Mouse (Mus musculus) megakaryocyte, embryonic 14.5 days (primary cell): Measurements from ENCODE around the gene Adss. TPM values are rescaled to one million over a fixed set of nuclear protein-coding genes. Genes with fewer than 3 reads are reported as not detected.
"Not testable (repeated sequence)": the region's sequence is repeated elsewhere in the genome, so short reads cannot be mapped to it uniquely, and the experiment has no call there.

Experiments
- H3K27me3 ChIP-seq: replicated peaks from 2 replicates; pipeline ENCODE3; 2012; ENCODE audit warnings: inconsistent platforms
- H3K36me3 ChIP-seq: replicated peaks from 2 replicates; pipeline ENCODE3; 2012; ENCODE audit warnings: low read length, inconsistent platforms, mixed read lengths
- H3K4me1 ChIP-seq: 2 replicates; pipeline ENCODE4 v1.6.1; 2012; ENCODE audit warnings: inconsistent platforms
- H3K4me3 ChIP-seq: replicated peaks from 2 replicates; pipeline ENCODE3; 2012; ENCODE audit warnings: moderate library complexity, mild to moderate bottlenecking, inconsistent platforms
- H3K9me3 ChIP-seq: 2 replicates; pipeline ENCODE4 v1.6.1; 2012; ENCODE audit warnings: inconsistent platforms
- FLI1 ChIP-seq: IDR thresholded peaks from 2 replicates; pipeline ENCODE4 v1.6.1; 2012; ENCODE audit warnings: low read length, inconsistent platforms, mixed read lengths
- GATA1 ChIP-seq: IDR thresholded peaks from 3 replicates; pipeline ENCODE4 v1.6.1; 2012; ENCODE audit warnings: mixed read lengths, low read length, inconsistent platforms, borderline replicate concordance
- polyA plus RNA-seq: library from polyadenylated mRNA; stranded (reverse); fragments of >175 nt; gene quantifications from 2 replicates; pipeline ENCODE4 v1.2.3, GENCODE M21; 2012; ENCODE audit warnings: low replicate concordance; ENCODE audit not compliant: insufficient read depth

The Adss gene
- 14.5 and 14.8 TPM in 2 replicates for polyA plus RNA-seq

DNA sequence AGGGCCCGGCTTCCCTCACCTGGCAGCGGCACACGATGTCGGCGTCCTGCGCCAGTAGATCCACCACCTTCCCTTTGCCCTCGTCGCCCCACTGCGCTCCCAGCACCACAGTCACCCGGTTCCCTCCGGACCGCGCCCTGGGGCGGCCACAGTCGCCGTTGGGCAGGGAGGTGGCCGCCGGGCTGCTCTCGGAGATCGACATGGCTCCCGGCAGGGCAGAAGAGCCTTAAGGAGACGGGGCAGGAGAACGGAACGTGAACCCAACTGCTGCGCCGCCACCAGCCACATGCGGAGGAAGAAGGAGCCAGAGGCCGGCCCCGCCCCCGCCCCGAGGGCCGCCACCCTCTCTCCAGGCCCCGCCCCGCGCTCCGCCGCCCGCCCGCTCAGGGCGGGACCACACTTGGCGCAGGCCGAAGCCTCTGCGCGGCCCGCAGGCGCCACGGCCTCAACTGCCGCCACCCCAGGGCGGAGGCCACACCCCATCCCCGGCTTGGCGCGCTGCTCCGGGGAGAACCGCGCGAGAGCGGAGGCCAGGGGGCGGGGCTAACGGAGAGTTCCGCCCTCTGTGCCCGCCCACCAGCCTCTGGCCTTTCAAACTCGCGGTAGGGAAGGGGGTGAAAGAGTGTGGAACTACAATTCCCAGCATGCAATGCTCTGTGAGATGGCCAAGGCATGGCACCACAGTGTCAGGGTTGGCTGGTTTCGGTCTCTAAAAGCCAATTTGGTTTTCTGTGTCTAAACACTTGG lies at the start of gene Adss:
TSS of gene Adss (minus strand) at position 319 of the 747 bp plus-strand sequence.
- Histone ChIP-seq H3K9me3 (no peaks in the 10 kb centered on the region), H3K36me3 (no peaks in the 10 kb centered on the region), H3K4me3 (peak within 1 kb of the TSS; percentile 100), H3K4me1 (peaks cover 34% of the 10 kb centered on the region), H3K27me3 (no peaks in the 10 kb centered on the region)
- TF ChIP-seq GATA1 (no peak), FLI1 (no peak)

DNA sequence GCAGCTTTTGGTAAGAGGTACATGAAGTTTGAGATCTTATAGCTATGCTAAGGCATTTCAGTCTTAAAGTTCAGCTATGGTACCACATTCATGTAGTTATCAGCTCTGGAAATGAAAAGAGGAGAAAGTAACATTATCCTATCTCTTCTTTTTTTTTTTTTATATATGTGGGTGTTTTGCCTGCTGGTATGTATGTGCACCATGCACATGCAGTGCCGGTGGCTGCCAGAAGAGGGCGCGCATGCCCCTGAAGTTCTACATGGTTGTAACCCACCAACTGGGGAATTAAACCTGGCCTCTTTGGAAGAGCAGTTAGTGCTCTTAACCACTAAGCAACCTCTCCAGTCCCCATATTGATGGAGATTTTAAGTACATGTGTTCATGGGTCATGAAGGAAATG lies 49.5 kb upstream of the Adss start:
- not testable (repeated sequence) for H3K4me3 ChIP-seq, H3K4me1 ChIP-seq, H3K27me3 ChIP-seq, H3K9me3 ChIP-seq, H3K36me3 ChIP-seq

DNA sequence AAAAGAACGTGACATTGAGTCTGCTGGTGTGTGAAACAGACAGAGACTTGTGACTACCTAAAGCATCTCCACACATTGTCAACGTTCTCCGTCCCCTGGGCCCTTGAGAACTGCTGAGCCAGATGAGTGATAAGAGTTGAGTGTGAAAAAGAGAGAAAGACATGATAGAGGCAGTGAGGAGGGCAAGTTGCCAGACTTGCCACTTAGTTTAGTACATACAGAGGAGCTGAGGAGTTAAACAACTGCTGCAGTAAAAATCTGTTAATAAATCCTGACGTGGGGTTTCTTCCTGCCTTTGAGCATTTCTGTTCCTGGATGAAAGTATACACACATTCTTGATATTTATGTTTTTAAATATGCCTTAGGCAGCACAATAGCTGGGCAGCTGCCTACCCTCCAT lies 31.5 kb upstream of the Adss start:
- not testable (repeated sequence) for H3K4me1 ChIP-seq, H3K36me3 ChIP-seq, H3K27me3 ChIP-seq, H3K9me3 ChIP-seq, H3K4me3 ChIP-seq

DNA sequence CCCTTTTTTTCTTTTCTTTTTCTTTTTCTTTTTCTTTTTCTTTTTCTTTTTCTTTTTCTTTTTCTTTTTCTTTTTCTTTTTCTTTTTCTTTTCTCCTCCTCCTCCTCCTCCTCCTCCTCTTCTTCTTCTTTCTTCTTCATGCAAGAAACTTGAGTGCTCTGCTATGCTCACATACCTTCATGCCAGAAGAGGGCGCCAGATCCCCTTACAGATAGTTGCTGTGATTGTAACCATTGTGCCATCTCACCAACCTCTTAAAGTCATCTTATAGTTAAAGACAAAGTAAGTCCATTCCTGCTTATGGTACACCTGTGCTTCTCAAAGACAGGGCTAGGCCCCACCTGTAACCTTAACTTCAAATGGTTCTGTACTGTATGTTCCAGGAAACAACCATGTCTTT lies 10.5 kb upstream of the Adss start:
- not testable (repeated sequence) for H3K4me1 ChIP-seq, H3K9me3 ChIP-seq, H3K36me3 ChIP-seq, H3K27me3 ChIP-seq, H3K4me3 ChIP-seq

DNA sequence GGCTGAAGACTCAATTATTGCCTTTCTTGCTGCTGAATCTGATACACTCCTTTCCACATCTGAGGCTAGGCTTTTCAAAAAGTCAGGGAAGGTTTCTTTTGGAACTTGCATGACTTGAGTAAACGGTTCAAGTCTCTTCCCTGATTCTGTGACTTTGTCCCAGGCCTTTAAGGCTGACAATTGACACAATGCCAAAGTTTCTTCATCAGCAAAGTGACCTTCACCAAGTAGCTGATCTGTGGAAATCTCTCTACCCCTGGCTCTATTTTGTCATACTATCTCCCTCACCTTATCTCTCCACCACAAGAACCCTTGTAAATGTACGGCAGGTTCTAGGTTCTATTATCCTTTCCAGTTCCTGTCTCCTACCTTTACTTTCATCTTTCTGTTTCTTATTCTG lies 7.2 kb upstream of the Adss start:
- Histone ChIP-seq H3K4me3 (no peak overlapping the region), H3K9me3 (no peaks in the 10 kb centered on the region), H3K27me3 (no peaks in the 10 kb centered on the region), H3K4me1 (peaks cover 5% of the 10 kb centered on the region), H3K36me3 (no peaks in the 10 kb centered on the region)
- TF ChIP-seq FLI1, result no peak
- TF ChIP-seq GATA1, result no peak

- H3K4me3 ChIP-seq, result peak overlapping the region; percentile 100
- no peaks in the 10 kb centered on the region for H3K36me3 ChIP-seq
- H3K27me3 ChIP-seq, result no peaks in the 10 kb centered on the region
- H3K9me3 ChIP-seq, result no peaks in the 10 kb centered on the region
- TF ChIP-seq FLI1 (no peak), GATA1 (no peak)
- peaks cover 31% of the 10 kb centered on the region for H3K4me1 ChIP-seq
Measured at GRCm38 (mm10) chr1:177797151-177797755, 942 bp upstream of the Adss start.

- Histone ChIP-seq H3K9me3 (no peaks in the 10 kb centered on the region), H3K27me3 (no peaks in the 10 kb centered on the region), H3K4me3 (peak overlapping the region; percentile 100), H3K4me1 (peaks cover 34% of the 10 kb centered on the region), H3K36me3 (peaks cover 2% of the 10 kb centered on the region)
- TF ChIP-seq GATA1 (no peak), FLI1 (no peak)
Measured at GRCm38 (mm10) chr1:177795421-177796192, 704 bp downstream of the Adss start.

DNA sequence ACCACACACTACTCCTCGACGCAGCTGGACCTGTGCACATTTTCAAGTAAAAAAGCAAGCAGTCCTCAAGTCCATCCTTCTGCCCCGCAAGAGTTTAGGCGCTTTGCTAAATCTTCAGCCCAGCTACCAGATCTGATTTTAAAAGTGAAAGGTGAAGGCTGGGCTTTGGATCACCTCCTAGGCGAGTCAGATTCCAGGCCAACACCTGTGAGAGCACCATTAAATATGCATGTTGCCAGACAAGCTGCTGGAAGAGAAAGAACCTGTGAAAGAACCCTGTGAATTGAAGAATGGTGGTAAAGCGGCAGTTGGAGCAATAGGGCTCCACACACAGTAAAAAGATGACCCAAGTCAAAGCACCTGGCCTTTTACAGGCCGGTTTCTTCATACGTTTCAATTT lies 1.4 kb downstream of the Adss start:
- H3K4me3 ChIP-seq, result peak overlapping the region; percentile 100
- H3K27me3 ChIP-seq, result no peaks in the 10 kb centered on the region
- peaks cover 6% of the 10 kb centered on the region for H3K36me3 ChIP-seq
- TF ChIP-seq FLI1, result no peak
- no peak for TF ChIP-seq GATA1
- H3K4me1 ChIP-seq, result peaks cover 34% of the 10 kb centered on the region
- peaks cover under 1% of the 10 kb centered on the region; the same call in 1 of the 2 replicates for H3K9me3 ChIP-seq

GRCm38 (mm10) chr1:177792835-177793234 lies 3.5 kb downstream of the Adss start:
- TF ChIP-seq FLI1 (no peak), GATA1 (no peak)
- Histone ChIP-seq H3K4me1 (peaks cover 34% of the 10 kb centered on the region), H3K27me3 (no peaks in the 10 kb centered on the region), H3K4me3 (no peak overlapping the region), H3K9me3 (peaks cover 9% of the 10 kb centered on the region), H3K36me3 (peaks cover 22% of the 10 kb centered on the region)

DNA sequence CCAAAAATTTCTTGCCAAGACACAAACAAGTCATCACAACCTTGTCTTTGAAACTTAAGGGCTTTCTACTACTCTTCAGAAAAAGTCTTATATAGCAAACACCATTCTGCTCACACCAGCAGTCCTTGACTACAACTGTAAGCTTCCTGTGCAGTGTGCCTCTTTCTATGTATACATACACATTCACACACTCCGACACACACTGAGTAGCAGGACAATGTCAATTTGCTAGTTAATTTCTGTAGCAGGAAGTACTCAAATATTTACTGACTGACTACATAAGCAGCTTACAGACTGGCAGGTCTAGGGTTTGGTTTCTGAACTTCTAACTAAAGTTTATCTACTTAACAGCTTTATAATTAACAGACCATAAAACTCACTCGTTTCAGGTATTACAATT lies 18.9 kb downstream of the Adss start:
- TF ChIP-seq GATA1 (no peak), FLI1 (no peak)
- Histone ChIP-seq H3K9me3 (no peaks in the 10 kb centered on the region), H3K36me3 (peaks cover 84% of the 10 kb centered on the region), H3K4me1 (no peaks in the 10 kb centered on the region; the same call in 1 of the 2 replicates), H3K27me3 (no peaks in the 10 kb centered on the region), H3K4me3 (no peak overlapping the region)
